Mouse (Mus musculus): ENCODE measurements around the gene Hyou1. TPM values are rescaled to one million over a fixed set of nuclear protein-coding genes. Genes with fewer than 3 reads are reported as not detected.

Gene Hyou1
- polyA plus RNA-seq (2021; fragmentation: Nextera tagmentation) = 19.2 and 19.5 TPM in 2 replicates
- long read RNA-seq, experiment 1, full-length matches to known transcripts = 3 of 12 reads
- long read RNA-seq, experiment 1, partial matches to known transcripts = 8 of 12 reads
- long read RNA-seq, experiment 1, other reads (novel, unspliced or antisense) = 1 of 12 reads
- long read RNA-seq, experiment 2, full-length matches to known transcripts = 25 of 45 reads
- long read RNA-seq, experiment 2, partial matches to known transcripts = 13 of 45 reads
- long read RNA-seq, experiment 2, other reads (novel, unspliced or antisense) = 7 of 45 reads

GRCm38 (mm10) chr9:44379054-44379834, at the start of gene Hyou1:
Gene Hyou1 (plus strand): TSS chr9:44379490.

GRCm38 (mm10) chr9:44334396-44335330, 44.6 kb upstream of the Hyou1 start, which contains the start of gene H2afx:
Gene H2afx (plus strand): TSS chr9:44334694.

GRCm38 (mm10) chr9:44343781-44344421, 35.4 kb upstream of the Hyou1 start, which contains the start of gene Hmbs:
Gene Hmbs (minus strand): TSS chr9:44344228.

GRCm38 (mm10) chr9:44361190-44361917, 17.9 kb upstream of the Hyou1 start, which contains the start of gene Vps11:
Gene Vps11 (minus strand): TSS chr9:44361670.

GRCm38 (mm10) chr9:44396684-44397411, 17.6 kb downstream of the Hyou1 start, which contains the start of gene Slc37a4:
Gene Slc37a4 (plus strand): TSS chr9:44396852.

GRCm38 (mm10) chr9:44406906-44407751, 27.8 kb downstream of the Hyou1 start, which contains the start of the genes Rps25 and Trappc4:
Gene Rps25 (plus strand): TSS chr9:44407139.
Gene Trappc4 (minus strand): TSS chr9:44407600.

GRCm38 (mm10) chr9:44418519-44419385, 39.5 kb downstream of the Hyou1 start, which contains the start of gene Ccdc84:
Gene Ccdc84 (minus strand): TSS chr9:44418569.

GRCm38 (mm10) chr9:44440961-44441360, 61.7 kb downstream of the Hyou1 start, which contains the start of gene Foxr1:
Gene Foxr1 (minus strand): TSS chr9:44441136.

Small RNAs within 50 kb of the gene (microRNA-seq; reads per million reads assigned to microRNA genes)
- gene Gm44335 = not detected
- 1.7 reads per million for gene Mir7085

Other genes starting within 250 kb of the Hyou1 start
- gene Mcam, start 245.0 kb upstream of the Hyou1 start, polyA plus RNA-seq (2021; fragmentation: Nextera tagmentation) = 2.6 and 2.8 TPM in 2 replicates
- 11.8 and 12.1 TPM in 2 replicates for gene Cbl, start 145.4 kb upstream of the Hyou1 start, polyA plus RNA-seq (2021; fragmentation: Nextera tagmentation)
- gene Ccdc153, start 138.8 kb upstream of the Hyou1 start, polyA plus RNA-seq (2021; fragmentation: Nextera tagmentation) = 14.2 and 18.1 TPM in 2 replicates
- gene Pdzd3, start 128.0 kb upstream of the Hyou1 start, polyA plus RNA-seq (2021; fragmentation: Nextera tagmentation) = 0.90 and 1.1 TPM in 2 replicates
- gene Nlrx1, start 110.9 kb upstream of the Hyou1 start, polyA plus RNA-seq (2021; fragmentation: Nextera tagmentation) = 6.2 and 7.2 TPM in 2 replicates
- 25.1 and 26.3 TPM in 2 replicates for gene Abcg4, start 90.9 kb upstream of the Hyou1 start, polyA plus RNA-seq (2021; fragmentation: Nextera tagmentation)
- 2.9 and 4.2 TPM in 2 replicates for gene Hinfp, start 73.8 kb upstream of the Hyou1 start, polyA plus RNA-seq (2021; fragmentation: Nextera tagmentation)
- 17.9 and 19.0 TPM in 2 replicates for gene C2cd2l, start 59.2 kb upstream of the Hyou1 start, polyA plus RNA-seq (2021; fragmentation: Nextera tagmentation)
- 10.3 and 12.5 TPM in 2 replicates for gene Dpagt1, start 53.5 kb upstream of the Hyou1 start, polyA plus RNA-seq (2021; fragmentation: Nextera tagmentation)
- gene H2afx, start 44.8 kb upstream of the Hyou1 start, polyA plus RNA-seq (2021; fragmentation: Nextera tagmentation) = 40.3 and 56.5 TPM in 2 replicates
- gene Hmbs, start 35.3 kb upstream of the Hyou1 start, polyA plus RNA-seq (2021; fragmentation: Nextera tagmentation) = 32.2 and 38.1 TPM in 2 replicates
- gene Vps11, start 17.8 kb upstream of the Hyou1 start, polyA plus RNA-seq (2021; fragmentation: Nextera tagmentation) = 48.4 and 50.0 TPM in 2 replicates
- gene Slc37a4, start 17.4 kb downstream of the Hyou1 start, polyA plus RNA-seq (2021; fragmentation: Nextera tagmentation) = 20.2 and 25.1 TPM in 2 replicates
- 2,038 and 2,060 TPM in 2 replicates for gene Rps25, start 27.6 kb downstream of the Hyou1 start, polyA plus RNA-seq (2021; fragmentation: Nextera tagmentation)
- gene Trappc4, start 28.1 kb downstream of the Hyou1 start, polyA plus RNA-seq (2021; fragmentation: Nextera tagmentation) = 191 and 194 TPM in 2 replicates
- 3.3 and 3.5 TPM in 2 replicates for gene Ccdc84, start 39.1 kb downstream of the Hyou1 start, polyA plus RNA-seq (2021; fragmentation: Nextera tagmentation)
- gene Foxr1, start 61.6 kb downstream of the Hyou1 start, polyA plus RNA-seq (2021; fragmentation: Nextera tagmentation) = not detected in 2 replicates
- gene Upk2, start 75.5 kb downstream of the Hyou1 start, polyA plus RNA-seq (2021; fragmentation: Nextera tagmentation) = not detected in 2 replicates
- gene Bcl9l, start 103.3 kb downstream of the Hyou1 start, polyA plus RNA-seq (2021; fragmentation: Nextera tagmentation) = 3.1 and 3.2 TPM in 2 replicates
- gene Cxcr5, start 182.4 kb downstream of the Hyou1 start, polyA plus RNA-seq (2021; fragmentation: Nextera tagmentation) = not detected in 2 replicates
- 18.4 and 20.2 TPM in 2 replicates for gene Ddx6, start 225.4 kb downstream of the Hyou1 start, polyA plus RNA-seq (2021; fragmentation: Nextera tagmentation)

Measured in layer of hippocampus, adult 6 months (tissue).